Mouse (Mus musculus): ENCODE measurements around the gene Bsg.

DNA sequence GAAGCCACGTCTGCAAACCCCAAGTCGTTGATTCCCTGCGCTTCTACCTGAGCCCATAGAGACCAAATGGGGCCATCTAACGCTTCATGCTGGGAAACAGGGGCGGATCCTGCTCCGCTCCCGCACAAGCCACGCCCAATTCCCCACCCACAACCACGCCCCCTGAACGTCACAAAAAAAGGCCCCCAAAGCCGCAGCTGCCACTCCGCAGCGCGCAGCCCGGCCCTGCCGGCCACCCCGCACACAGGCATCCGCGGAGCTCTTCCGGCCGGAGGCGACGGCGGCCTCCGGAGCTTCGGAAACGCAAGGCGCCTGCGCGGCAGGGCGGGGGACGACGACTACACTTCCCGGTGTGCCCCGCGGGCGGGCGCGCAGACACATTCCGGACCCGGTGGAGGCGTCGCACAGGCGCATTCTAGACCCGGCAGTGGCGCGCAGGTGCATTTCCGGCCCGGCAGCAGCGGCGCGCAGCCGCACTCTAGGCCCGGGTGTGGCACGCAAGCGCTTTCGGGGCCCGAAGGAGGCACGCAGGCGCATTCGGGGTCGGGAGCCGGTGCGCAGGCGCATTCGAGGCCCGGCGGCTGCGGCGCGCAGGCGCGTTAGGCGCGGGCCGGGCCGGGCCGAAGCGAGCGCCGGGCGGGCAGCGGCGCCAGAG lies 22.6 kb upstream of the Bsg start, which contains the start of gene Cdc34:
- TF ChIP-seq CTCF (IDR thresholded peaks at IDR 0.05; ENCODE audit: low read depth, low read length), result no peak
- no peak for TF ChIP-seq GATA1 (IDR thresholded peaks at IDR 0.05; ENCODE audit: borderline replicate concordance, low read length)
